Mouse (Mus musculus): ENCODE measurements around the gene Fgf8. TPM values are rescaled to one million over a fixed set of nuclear protein-coding genes. Genes with fewer than 3 reads are reported as not detected.

Gene Fgf8
- polyA plus RNA-seq (2015; fragmentation: Nextera tagmentation; extraction: Ambion mirVana), result 17.8 and 20.3 TPM in 2 replicates

- H3K27me3 ChIP-seq, result peaks cover 91% of the 10 kb centered on the region
- no peak within 1 kb of the TSS for H3K27ac ChIP-seq
- ATAC-seq (replicated peaks; ENCODE audit: low FRiP score), result 0 out of 2 replicates have a peak, but pooled peaks have one; percentile 18
- H3K4me3 ChIP-seq (replicated peaks), result peak within 1 kb of the TSS; percentile 53
- peaks cover 53% of the 10 kb centered on the region for H3K4me1 ChIP-seq
- H3K9ac ChIP-seq, result peak within 1 kb of the TSS; percentile 47
- H3K4me2 ChIP-seq, result peak within 1 kb of the TSS; percentile 93
- H3K9me3 ChIP-seq (replicated peaks), result no peaks in the 10 kb centered on the region
- WGBS, result under 1% methylated on average over 49 of the region's 68 CpGs
- no peaks in the 10 kb centered on the region for H3K36me3 ChIP-seq
These were observed at the start of gene Fgf8 for GRCm38 (mm10) chr19:45742218-45742983. TSS of gene Fgf8 (minus strand) at chr19:45742915.

- H3K36me3 ChIP-seq, result no peaks in the 10 kb centered on the region
- H3K4me1 ChIP-seq, result peaks cover 22% of the 10 kb centered on the region
- no peak overlapping the region for H3K4me2 ChIP-seq
- no peak overlapping the region for H3K27ac ChIP-seq
- no peak overlapping the region for H3K9ac ChIP-seq
- 89% methylated on average over 6 of the region's 6 CpGs for WGBS
- no peaks in the 10 kb centered on the region for H3K9me3 ChIP-seq (replicated peaks)
- H3K27me3 ChIP-seq, result no peaks in the 10 kb centered on the region
- ATAC-seq (replicated peaks; ENCODE audit: low FRiP score), result no peak
- no peak overlapping the region for H3K4me3 ChIP-seq (replicated peaks)
These were observed 49.7 kb upstream of the Fgf8 start for GRCm38 (mm10) chr19:45792404-45792803.

DNA sequence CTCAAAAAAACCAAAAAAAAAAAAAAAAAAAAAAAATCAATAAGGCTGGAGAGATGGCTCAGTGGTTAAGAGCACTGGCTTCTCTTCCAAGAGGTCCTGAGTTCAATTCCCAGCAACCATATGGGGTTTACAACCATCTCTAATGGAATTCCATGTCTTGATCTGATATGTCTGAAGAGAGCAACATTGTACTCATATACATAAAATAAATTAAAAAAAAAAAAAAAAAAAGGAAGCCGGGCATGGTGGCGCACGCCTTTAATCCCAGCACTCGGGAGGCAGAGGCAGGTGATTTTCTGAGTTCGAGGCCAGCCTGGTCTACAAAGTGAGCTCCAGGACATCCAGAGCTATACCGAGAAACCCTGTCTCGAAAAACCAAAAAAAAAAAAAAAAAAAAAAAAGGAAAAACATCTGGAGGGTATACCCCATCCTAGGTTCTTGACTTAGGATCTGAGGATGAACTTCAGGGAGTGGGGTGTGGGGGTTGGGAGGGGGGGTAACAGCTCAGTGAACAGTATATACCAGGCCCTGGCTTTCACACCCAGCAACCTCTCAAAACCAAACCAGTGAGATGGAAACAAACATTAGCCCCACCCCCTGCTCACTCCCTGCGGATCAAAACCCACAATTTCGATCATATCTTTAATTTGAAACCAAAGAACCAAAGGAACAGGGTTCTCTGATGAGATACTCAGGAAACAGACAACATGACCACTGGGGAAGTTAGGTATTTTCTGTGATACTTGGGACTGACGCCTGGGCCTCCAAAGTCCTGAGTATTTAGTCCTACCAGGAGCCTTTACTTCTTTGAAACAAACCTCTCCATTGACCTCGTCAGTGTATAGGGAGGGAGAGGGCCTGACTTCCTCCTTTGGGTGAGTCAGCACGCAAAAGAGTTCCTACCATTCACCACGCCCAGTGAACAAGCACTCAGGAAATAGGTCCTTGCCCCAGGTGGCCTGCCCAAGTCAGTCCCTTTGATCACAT, 47.5 kb upstream of the Fgf8 start:
- Histone ChIP-seq H3K9ac (no peak overlapping the region), H3K27ac (no peak overlapping the region), H3K9me3 (replicated peaks) (no peaks in the 10 kb centered on the region), H3K36me3 (no peaks in the 10 kb centered on the region), H3K4me1 (peaks cover 15% of the 10 kb centered on the region), H3K27me3 (no peaks in the 10 kb centered on the region), H3K4me2 (no peak overlapping the region), H3K4me3 (replicated peaks) (no peak overlapping the region)
- ATAC-seq (replicated peaks; ENCODE audit: low FRiP score), result peak; percentile 58; the same call in 1 of the 2 replicates
- WGBS, result 78% methylated on average over 13 of the region's 13 CpGs

- Histone ChIP-seq H3K4me3 (replicated peaks) (no peak overlapping the region), H3K9me3 (replicated peaks) (no peaks in the 10 kb centered on the region), H3K36me3 (no peaks in the 10 kb centered on the region), H3K9ac (no peak overlapping the region), H3K27ac (peak overlapping the region; percentile 71), H3K4me2 (no peak overlapping the region), H3K27me3 (no peaks in the 10 kb centered on the region), H3K4me1 (peaks cover 17% of the 10 kb centered on the region)
- WGBS, result 22% methylated on average over 7 of the region's 7 CpGs
- peak; percentile 75 for ATAC-seq (replicated peaks; ENCODE audit: low FRiP score)
These were observed 46.6 kb upstream of the Fgf8 start for GRCm38 (mm10) chr19:45789365-45789764.

- no peak overlapping the region for H3K27ac ChIP-seq
- H3K4me2 ChIP-seq, result no peak overlapping the region
- H3K36me3 ChIP-seq, result no peaks in the 10 kb centered on the region
- H3K4me1 ChIP-seq, result peaks cover 23% of the 10 kb centered on the region
- ATAC-seq (replicated peaks; ENCODE audit: low FRiP score), result no peak
- H3K27me3 ChIP-seq, result no peaks in the 10 kb centered on the region
- 73% methylated on average over 4 of the region's 4 CpGs for WGBS
- H3K9ac ChIP-seq, result no peak overlapping the region
- H3K4me3 ChIP-seq (replicated peaks), result no peak overlapping the region
- H3K9me3 ChIP-seq (replicated peaks), result no peaks in the 10 kb centered on the region
These were observed 45.6 kb upstream of the Fgf8 start for GRCm38 (mm10) chr19:45788337-45788736.

DNA sequence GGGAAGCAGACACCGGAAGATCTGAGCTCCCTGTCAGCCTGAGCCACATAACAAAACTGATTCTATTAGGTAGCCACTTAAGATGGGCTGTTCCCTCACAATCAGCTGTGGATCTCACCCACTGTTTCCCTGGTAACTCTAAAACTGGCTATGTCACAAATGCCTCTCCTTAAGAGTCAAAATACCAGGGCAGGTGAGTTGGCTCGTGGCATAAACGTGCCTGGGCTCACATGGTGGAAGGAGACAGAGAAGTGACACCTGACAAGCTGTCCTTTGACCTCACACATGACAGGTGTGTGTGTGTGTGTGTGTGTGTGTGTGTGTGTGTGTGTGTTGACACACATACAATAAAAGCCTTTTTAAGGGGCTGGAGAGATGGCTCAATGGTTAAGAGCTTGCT, 44.7 kb upstream of the Fgf8 start:
- ATAC-seq (replicated peaks; ENCODE audit: low FRiP score), result no peak
- no peak overlapping the region for H3K4me2 ChIP-seq
- no peak overlapping the region for H3K27ac ChIP-seq
- H3K9ac ChIP-seq, result no peak overlapping the region
- 60% methylated on average over 3 of the region's 3 CpGs for WGBS
- H3K4me3 ChIP-seq (replicated peaks), result no peak overlapping the region
- peaks cover 18% of the 10 kb centered on the region for H3K4me1 ChIP-seq
- no peaks in the 10 kb centered on the region for H3K9me3 ChIP-seq (replicated peaks)
- no peaks in the 10 kb centered on the region for H3K36me3 ChIP-seq
- H3K27me3 ChIP-seq, result no peaks in the 10 kb centered on the region

DNA sequence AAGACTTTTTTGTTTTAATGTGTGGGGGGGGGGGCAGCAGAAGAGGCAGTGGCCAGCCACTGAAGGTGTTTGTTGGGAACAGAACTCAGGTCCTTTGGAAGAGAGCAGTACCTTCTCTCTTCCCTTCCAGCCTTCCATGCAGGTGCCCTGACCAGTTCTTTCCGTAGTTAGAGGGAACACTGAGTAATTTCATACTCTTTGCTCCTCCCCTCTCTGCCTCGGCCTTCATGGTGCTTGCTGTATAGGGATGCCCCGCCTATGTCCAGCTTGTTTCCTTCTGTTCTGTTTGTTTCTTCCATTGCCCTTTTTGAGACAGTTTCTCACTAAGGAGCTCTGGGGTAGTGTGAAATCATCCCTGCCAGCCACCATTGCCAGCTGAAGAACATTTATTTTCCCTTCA, 42.8 kb upstream of the Fgf8 start:
- H3K27ac ChIP-seq, result peak overlapping the region; percentile 43; the same call in 1 of the 2 replicates
- 43% methylated on average over 3 of the region's 3 CpGs for WGBS
- peaks cover 32% of the 10 kb centered on the region for H3K4me1 ChIP-seq

GRCm38 (mm10) chr19:45783933-45784576, 41.3 kb upstream of the Fgf8 start:
- Histone ChIP-seq H3K4me2 (peak overlapping the region; percentile 63), H3K4me1 (peaks cover 35% of the 10 kb centered on the region), H3K36me3 (peaks cover 24% of the 10 kb centered on the region), H3K9ac (peak overlapping the region; percentile 42), H3K9me3 (replicated peaks) (no peaks in the 10 kb centered on the region), H3K27ac (peak overlapping the region; percentile 79), H3K4me3 (replicated peaks) (peak overlapping the region; percentile 100), H3K27me3 (no peaks in the 10 kb centered on the region)
- WGBS, result 30% methylated on average over 17 of the region's 17 CpGs
- ATAC-seq (replicated peaks; ENCODE audit: low FRiP score), result no peak; the same call in 1 of the 2 replicates

More for the DNA sequence above, 42.8 kb upstream of the Fgf8 start:
- H3K4me3 ChIP-seq (replicated peaks), result no peak overlapping the region
- ATAC-seq (replicated peaks; ENCODE audit: low FRiP score), result no peak
- H3K36me3 ChIP-seq, result peaks cover 10% of the 10 kb centered on the region; the same call in 1 of the 2 replicates
- H3K9ac ChIP-seq, result no peak overlapping the region
- H3K27me3 ChIP-seq, result no peaks in the 10 kb centered on the region
- H3K4me2 ChIP-seq, result no peak overlapping the region
- no peaks in the 10 kb centered on the region for H3K9me3 ChIP-seq (replicated peaks)

DNA sequence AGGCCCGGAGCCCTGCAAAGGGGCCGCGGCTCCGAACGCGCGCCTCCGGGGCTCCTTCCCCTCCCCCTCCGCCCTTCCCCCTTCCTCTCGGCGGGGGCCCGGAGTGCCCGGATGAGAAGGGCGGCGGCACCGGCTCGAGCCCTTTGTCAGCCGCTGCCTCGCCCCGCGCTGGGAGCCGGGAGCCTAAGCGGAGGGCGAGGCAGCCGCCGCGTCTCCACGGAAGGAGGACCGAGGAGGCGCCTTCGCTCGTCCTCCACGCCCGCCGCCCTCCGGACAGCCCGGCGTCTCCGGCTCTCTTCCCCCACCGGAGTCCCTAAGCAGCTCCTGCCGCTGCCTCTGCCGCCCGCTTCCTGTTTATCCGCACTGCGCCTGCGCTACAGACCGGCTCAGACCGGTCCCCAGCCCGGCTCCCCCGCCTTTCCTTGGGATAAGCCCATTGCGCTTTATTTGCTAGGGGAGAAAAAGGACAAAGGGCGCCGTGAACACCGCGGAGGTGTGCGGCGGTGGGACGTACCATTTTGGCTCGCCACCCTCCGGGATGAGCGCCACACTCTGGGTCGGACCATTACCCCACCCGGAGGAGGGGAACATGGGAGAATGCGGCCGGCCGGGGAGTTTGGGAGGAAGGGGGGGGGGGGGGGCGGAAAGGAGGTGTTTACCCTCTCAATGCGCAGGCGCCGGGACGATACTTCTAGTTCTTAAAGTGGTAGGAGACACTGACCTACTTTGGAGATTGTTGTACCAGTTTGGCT, 40.6 kb upstream of the Fgf8 start, which contains the start of gene Mgea5:
Gene Mgea5 (minus strand): TSS at position 657 of the 752 bp plus-strand sequence.
- peak; percentile 98 for ATAC-seq (replicated peaks; ENCODE audit: low FRiP score)
- Histone ChIP-seq H3K27me3 (no peaks in the 10 kb centered on the region), H3K9ac (peak within 1 kb of the TSS; percentile 99), H3K4me1 (peaks cover 35% of the 10 kb centered on the region), H3K9me3 (replicated peaks) (no peaks in the 10 kb centered on the region), H3K36me3 (peaks cover 31% of the 10 kb centered on the region), H3K4me2 (peak within 1 kb of the TSS; percentile 72), H3K4me3 (replicated peaks) (peak within 1 kb of the TSS; percentile 100), H3K27ac (peak within 1 kb of the TSS; percentile 98)
- under 1% methylated on average over 61 of the region's 71 CpGs for WGBS

- peak overlapping the region; percentile 98 for H3K27ac ChIP-seq
- no peaks in the 10 kb centered on the region for H3K9me3 ChIP-seq (replicated peaks)
- peak overlapping the region; percentile 100 for H3K4me3 ChIP-seq (replicated peaks)
- H3K27me3 ChIP-seq, result no peaks in the 10 kb centered on the region
- H3K4me1 ChIP-seq, result peaks cover 35% of the 10 kb centered on the region
- peak overlapping the region; percentile 72 for H3K4me2 ChIP-seq
- peaks cover 40% of the 10 kb centered on the region for H3K36me3 ChIP-seq
- WGBS, result under 1% methylated on average over 36 of the region's 36 CpGs
- peak overlapping the region; percentile 99 for H3K9ac ChIP-seq
- peak; percentile 63 for ATAC-seq (replicated peaks; ENCODE audit: low FRiP score)
These were observed 39.7 kb upstream of the Fgf8 start for GRCm38 (mm10) chr19:45782315-45783001.
